Mouse (Mus musculus): ENCODE measurements around the gene Hist1h2bg. TPM values are rescaled to one million over a fixed set of nuclear protein-coding genes. Genes with fewer than 3 reads are reported as not detected.
A peak's percentile ranks its signal among the peaks of the same experiment; 100 is the strongest.
"Not testable (repeated sequence)": the region's sequence is repeated elsewhere in the genome, so short reads cannot be mapped to it uniquely, and the experiment has no call there.

Gene Hist1h2bg
- total RNA-seq, 2 experiments from 2014 or later: 491 to 581 TPM

- not testable (repeated sequence) for DNase-seq (ENCODE audit: low spot score in 2 of 2)
Measured at GRCm38 (mm10) chr13:23561531-23561882, 9.7 kb upstream of the Hist1h2bg start.

GRCm38 (mm10) chr13:23561883-23562659 is 9.1 kb upstream of the Hist1h2bg start, which contains the start of gene Hist1h3e:
Gene Hist1h3e (minus strand): TSS chr13:23562369.
- peak; percentile 84 to 92 for DNase-seq (ENCODE audit: low spot score in 2 of 2)

- DNase-seq (ENCODE audit: low spot score in 2 of 2): no peak
Measured at GRCm38 (mm10) chr13:23562699-23563462, 8.3 kb upstream of the Hist1h2bg start.

- no peak for DNase-seq (ENCODE audit: low spot score in 2 of 2)
Measured at GRCm38 (mm10) chr13:23564482-23564881, 6.7 kb upstream of the Hist1h2bg start.

GRCm38 (mm10) chr13:23570261-23571021 is 755 bp upstream of the Hist1h2bg start:
- not testable (repeated sequence) for DNase-seq (ENCODE audit: low spot score in 2 of 2)

GRCm38 (mm10) chr13:23571504-23572217 is 465 bp downstream of the Hist1h2bg start:
- DNase-seq (ENCODE audit: low spot score in 2 of 2): not testable (repeated sequence)

- no peak for DNase-seq (ENCODE audit: low spot score in 2 of 2)
Measured at GRCm38 (mm10) chr13:23572218-23573033, 1.2 kb downstream of the Hist1h2bg start.

- not testable (repeated sequence) for DNase-seq (ENCODE audit: low spot score in 2 of 2)
Measured at GRCm38 (mm10) chr13:23573034-23573897, 2.1 kb downstream of the Hist1h2bg start.

GRCm38 (mm10) chr13:23573898-23574524 is 2.8 kb downstream of the Hist1h2bg start, which contains the start of the genes Hist1h2bf and Hist1h2ad:
Gene Hist1h2bf (minus strand): TSS chr13:23574196.
Gene Hist1h2ad (plus strand): TSS chr13:23574381.
- DNase-seq (ENCODE audit: low spot score in 2 of 2): peak; percentile 67 to 87

GRCm38 (mm10) chr13:23574546-23575170 is 3.5 kb downstream of the Hist1h2bg start:
- DNase-seq (ENCODE audit: low spot score in 2 of 2): not testable (repeated sequence)

GRCm38 (mm10) chr13:23575271-23575851 is 4.2 kb downstream of the Hist1h2bg start, which contains the start of gene Hist1h3d:
Gene Hist1h3d (plus strand): TSS chr13:23575763.
- peak in 1 of 2 experiments; percentile 39 for DNase-seq (ENCODE audit: low spot score in 2 of 2)

- DNase-seq (ENCODE audit: low spot score in 2 of 2): not testable (repeated sequence)
Measured at GRCm38 (mm10) chr13:23575864-23576313, 4.7 kb downstream of the Hist1h2bg start.

GRCm38 (mm10) chr13:23576351-23576881 is 5.2 kb downstream of the Hist1h2bg start:
- no peak for DNase-seq (ENCODE audit: low spot score in 2 of 2)

- no peak for DNase-seq (ENCODE audit: low spot score in 2 of 2)
Measured at GRCm38 (mm10) chr13:23576906-23577639, 5.9 kb downstream of the Hist1h2bg start.

- no peak for DNase-seq (ENCODE audit: low spot score in 2 of 2)
Measured at GRCm38 (mm10) chr13:23577835-23578234, 6.6 kb downstream of the Hist1h2bg start.
